18 mouse cellular contexts compared by ENCODE assay signal in the genomic region with DNA sequence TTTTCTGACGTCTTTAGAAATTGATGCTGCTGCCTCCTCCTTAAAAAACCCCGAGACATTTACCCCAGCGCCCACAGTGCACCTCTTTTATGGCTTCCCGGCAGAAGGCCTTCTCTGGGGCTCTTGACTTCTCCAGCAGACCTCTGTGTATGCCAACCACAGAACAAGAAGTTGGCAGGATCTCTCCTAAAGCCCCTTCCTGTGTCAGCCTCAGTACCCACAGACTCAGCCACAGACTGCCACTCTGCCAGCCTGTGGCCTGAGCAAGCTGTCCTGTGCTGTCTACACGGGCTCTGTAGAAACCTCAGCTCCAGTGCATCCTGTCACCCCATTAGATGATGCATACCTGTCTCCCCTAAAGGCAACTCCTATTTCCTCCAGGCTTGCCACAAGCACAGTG. TPM values are rescaled to one million over a fixed set of nuclear protein-coding genes. Genes with fewer than 3 reads are reported as not detected.
DNase-seq lines count a peak whose midpoint lies in the region; ATAC-seq lines count a peak whose summit lies in the region.
"Had no signal": no experiment of that assay in that cellular context is flagged by ENCODE, and none has a peak within 500 bp of the region (broad histone marks: within the 10 kb centered on the region; RNA-seq: fewer than 3 reads in every experiment).

No protein-coding gene starts in this region.

- peak; percentile 72 for ATAC-seq in granulocyte monocyte progenitor cell, adult 5-6 weeks (replicated peaks; ENCODE audit: poor library complexity, severe bottlenecking)
- peak; percentile 60 for ATAC-seq in megakaryocyte progenitor cell, adult 5-6 weeks (replicated peaks; ENCODE audit: poor library complexity)
- ATAC-seq: activated CD4-positive, CD25-positive, alpha-beta regulatory T cell, adult 4 months; forebrain, embryonic 13.5 days; forebrain, embryonic 15.5 days; forebrain, postnatal 0 days had no signal

- peak; percentile 65 for DNase-seq in heart, adult 11 months
- DNase-seq in heart, adult 8-10 months (ENCODE audit: low spot score): no peak
- DNase-seq in T-cell, adult 2 months (ENCODE audit: low spot score): no peak
- no peak for DNase-seq in testis, postnatal 14 days (ENCODE audit: low spot score)
- DNase-seq: adrenal gland, adult 8-10 months; adrenal gland, postnatal 14 days; adrenal gland, postnatal 36 days; cerebellum, adult 11-12 months; cerebellum, adult 2 months; cerebellum, adult 9-10 months; cerebellum, postnatal 25 days; forebrain, postnatal 0 days had no signal

RNA-seq across cellular contexts. Expression of gene Tnfaip8l3, which starts 19.2 kb away (rescaled TPM):
- under 1 TPM; 0.13 to 0.28 (median 0.21) TPM for total RNA-seq in heart, adult 8-10 months (2022)
- not detected in 2 replicates for total RNA-seq in granulocyte monocyte progenitor cell, adult 5-6 weeks (2014; fragmentation: Nextera tagmentation)
- not detected in 2 replicates for total RNA-seq in granulocyte monocyte progenitor cell, adult 5-6 weeks (2017)
- not detected in 2 replicates for total RNA-seq in megakaryocyte progenitor cell, adult 5-6 weeks (2015)
- total RNA-seq in megakaryocyte progenitor cell, adult 5-6 weeks (2017): 0.07 TPM in 1 of 2 replicates, not detected in the other
- total RNA-seq: adrenal gland, postnatal 14 days; MEL had no signal
